Mouse (Mus musculus): ENCODE measurements around the gene Gm21149. TPM values are rescaled to one million over a fixed set of nuclear protein-coding genes. Genes with fewer than 3 reads are reported as not detected.
"Not testable (repeated sequence)": the region's sequence is repeated elsewhere in the genome, so short reads cannot be mapped to it uniquely, and the experiment has no call there.

Gene Gm21149
- not detected in 2 replicates for total RNA-seq (2021)
- long read RNA-seq, experiment 1: 0 reads
- long read RNA-seq, experiment 2: 0 reads

DNA sequence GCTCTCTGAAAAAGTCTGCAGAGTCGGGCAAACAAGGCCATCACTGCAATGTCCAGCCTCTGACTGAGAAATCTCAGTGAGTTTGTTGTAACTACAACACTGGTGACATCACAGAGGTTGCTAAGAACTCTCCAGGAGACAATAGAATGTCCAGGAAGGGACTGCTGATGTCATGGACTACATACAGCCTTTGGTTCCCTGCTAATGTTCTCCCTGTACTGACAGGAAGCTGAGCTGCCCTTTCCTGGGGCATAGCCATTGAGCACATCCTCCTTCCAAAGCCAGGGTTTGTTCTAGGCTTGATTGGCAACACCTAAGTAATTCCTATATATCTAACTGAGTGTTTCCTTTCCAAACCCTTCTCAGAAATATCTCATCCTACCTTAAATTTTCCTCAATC lies at the start of gene Gm21149:
Gm21149 (minus strand) TSS at position 101 of the 400 bp plus-strand sequence.
- not testable (repeated sequence) for DNase-seq

DNA sequence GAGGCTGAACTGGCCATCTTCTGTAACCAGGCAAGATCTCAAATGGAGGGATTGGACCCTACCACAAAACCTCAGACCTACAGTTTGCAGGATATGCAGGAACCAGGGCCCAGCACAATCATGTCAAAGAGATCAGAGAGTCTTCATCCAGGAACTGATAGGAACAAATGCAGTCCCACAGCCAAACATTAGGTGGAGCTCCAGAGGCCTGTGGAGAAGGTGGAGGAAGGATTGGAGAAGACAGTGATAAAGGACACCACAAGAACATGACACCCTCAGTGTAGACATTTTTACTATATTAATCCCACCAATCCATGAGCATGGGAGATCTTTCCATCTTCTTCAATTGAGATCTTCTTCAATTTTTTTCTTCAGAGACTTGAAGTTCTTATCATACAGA lies 46.1 kb upstream of the Gm21149 start:
- peak; percentile 27 for DNase-seq

DNA sequence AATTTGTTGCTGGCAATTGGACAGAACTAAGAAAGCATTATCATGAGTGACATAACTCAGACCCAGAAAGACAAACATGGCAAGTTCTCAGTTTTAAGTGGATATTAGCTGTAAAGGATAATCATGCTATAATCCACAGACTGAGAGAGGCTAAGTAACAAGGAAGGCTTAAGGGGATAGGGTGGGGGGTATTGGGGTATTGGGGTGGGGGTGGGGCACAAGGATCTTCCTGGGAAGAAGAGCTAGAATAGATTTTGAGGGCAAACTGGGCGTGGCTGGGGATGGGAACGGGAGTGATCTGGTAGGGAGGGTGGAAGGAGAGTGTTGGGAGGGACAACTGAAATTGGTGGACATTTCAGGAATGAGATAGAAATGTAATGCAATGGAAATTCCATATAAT lies 45.7 kb upstream of the Gm21149 start:
- not testable (repeated sequence) for DNase-seq

DNA sequence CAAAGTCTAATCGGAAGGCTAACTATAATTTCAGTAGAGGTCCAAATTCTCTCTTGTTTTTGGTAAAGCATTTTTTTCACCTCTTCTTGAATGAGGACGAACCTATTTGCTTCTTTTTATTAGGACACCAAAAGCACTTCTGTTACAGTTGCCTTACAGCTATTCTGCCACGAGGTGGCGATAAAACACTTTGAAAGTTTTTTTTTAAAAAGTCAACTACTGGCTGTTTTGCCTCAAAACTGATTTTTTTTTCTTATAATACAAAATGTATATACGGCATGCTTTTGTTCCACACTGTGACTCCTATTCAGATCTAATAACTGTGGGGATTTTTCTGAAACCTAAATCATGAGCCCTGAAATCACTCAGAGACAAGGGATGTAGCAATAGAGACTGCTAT lies 44.1 kb upstream of the Gm21149 start:
- DNase-seq: peak; percentile 25

DNA sequence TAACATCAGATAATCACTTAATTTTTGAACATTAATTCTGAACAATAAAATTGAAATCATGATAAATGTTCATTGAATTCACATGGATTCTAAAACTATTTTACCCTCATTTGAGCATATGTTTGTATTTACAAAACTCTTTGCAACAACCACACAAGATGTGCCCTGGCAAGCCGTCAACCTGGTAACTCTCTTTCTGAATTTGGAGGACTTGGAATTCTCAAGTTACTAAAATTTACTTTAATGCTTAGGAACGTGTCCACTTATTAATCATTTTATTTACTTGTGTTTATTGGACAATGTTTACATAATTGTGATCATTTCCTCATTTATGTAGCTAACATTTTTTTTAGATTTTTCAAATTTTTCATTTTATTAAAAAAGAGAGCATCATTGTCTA lies 40.8 kb upstream of the Gm21149 start:
- DNase-seq: not testable (repeated sequence)

DNA sequence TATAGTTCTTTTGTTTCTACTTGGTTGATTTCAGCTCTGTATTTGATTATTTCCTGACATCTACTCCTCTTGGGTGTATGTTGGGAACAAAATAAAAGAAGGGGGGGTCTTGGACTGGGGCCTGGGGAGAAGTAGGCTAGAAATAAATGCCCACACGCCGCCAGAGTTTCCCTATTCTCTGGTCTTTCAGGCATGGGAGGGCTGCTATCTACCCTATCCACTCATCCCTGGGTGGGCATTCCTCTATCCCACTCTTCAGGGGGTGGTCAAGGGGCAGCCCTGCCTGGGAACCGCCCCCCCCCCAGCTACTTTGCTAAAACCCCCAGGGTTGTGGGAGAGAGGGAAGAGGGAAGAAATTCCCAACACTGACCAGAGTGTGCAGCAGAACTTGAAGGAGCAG lies 35.9 kb upstream of the Gm21149 start:
- DNase-seq: not testable (repeated sequence)

DNA sequence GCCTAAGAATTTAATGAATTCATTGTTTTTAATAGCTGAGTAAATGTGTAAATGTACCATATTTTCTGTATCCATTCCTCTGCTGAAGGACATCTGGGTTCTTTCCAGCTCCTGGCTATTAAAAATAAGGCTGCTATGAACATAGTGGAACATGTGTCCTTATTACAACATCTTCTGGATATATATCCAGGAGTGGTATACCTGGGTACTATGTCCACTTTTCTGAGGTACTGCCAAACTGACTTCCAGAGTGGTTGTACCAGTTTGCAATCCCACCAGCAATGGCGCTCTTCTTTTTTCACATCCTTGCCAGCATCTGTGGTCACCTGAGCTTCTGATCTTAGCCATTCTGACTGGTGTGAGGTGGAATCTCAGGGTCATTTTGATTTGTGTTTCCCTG lies 33.6 kb upstream of the Gm21149 start:
- DNase-seq: not testable (repeated sequence)

DNA sequence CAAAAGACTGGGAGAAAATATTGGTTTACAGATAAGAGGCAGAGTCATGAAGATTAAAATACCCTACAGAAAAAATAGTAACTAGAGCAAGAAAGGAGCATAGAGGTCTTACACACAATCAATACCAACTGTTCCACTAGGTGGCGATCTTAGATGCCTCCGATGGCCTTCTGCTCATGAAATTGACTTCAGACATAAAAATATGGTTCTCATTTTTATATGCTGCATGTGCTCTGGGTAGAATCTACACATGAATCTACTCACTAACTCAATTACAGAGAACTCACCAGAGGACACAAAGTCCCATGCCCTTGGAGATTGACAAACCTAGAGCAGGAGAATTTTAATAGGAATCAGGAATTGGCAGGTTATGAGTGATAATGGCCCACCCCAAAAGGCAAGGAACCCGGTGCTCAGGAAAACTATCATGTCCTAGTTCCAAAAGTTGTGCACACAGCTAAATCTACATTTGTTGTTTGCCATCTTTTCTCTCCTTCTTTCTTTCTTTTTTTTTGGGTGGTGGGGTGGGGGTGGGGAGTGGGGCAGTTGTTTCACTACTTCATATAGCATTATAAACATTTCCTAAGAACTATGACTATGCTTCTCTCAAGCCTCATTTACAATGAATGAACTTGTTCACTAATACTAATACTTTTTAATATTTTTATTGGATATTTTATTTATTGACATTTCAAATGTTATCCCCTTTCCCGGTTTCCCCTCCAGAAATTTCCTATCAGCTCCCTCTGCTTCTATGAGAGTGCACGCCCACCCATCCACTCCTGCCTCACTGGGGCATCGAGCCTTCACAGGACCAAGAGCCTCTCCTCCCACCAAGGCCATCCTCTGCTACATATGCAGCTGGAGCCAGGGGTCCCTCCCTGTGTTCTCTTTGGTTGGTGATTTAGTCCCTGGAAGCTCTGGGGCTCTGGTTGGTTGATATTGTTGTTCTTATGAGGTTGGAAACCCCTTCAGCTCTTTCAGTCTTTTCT lies 32.4 kb upstream of the Gm21149 start:
- DNase-seq: peak; percentile 31

DNA sequence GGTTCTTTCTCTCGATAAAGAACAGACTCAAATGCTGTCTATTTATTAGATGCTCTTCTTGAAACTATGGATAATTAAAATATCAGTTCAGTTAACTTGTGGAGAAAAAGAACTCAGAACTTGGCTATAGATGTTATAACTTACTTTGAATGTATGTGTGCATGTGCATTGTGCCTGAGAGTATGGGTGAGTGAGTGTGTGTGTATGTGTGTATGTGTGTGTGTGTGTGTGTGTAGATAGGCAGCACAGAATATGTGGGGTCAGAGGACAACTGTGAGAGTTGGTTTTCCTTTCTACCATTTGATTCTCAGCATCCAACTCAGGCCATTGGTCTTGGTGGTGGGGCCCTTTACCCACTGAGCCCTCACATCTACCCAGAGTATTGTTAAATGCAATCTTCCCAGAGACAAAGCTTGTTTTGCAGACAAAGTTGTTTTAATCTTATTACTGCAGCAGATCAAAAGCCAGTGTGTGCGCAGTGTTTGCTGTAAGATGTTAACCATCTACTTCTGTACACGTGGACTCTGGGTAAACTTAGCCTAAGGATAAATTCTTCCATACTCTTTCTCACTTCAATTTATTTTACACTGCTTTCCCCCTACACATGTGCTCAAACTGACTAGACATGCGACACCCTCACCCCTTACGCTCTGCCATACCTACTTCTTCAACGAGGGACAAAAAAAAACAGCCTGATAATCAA lies 31.6 kb upstream of the Gm21149 start:
- not testable (repeated sequence) for DNase-seq

DNA sequence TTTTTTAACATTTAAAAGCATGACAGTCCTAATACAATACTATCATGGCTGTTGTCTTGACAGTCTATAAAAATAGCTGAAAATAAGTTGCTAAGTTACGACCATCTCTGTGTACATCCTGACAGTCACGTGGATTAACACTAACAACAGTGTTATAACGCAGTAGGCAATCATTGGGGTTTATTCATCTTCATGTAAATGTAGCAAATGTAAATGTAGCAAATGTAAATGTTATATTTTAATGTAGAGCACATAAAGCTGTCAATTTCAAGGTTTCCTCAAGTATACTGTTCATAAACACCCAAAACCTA lies 30.9 kb upstream of the Gm21149 start:
- DNase-seq: no peak

DNA sequence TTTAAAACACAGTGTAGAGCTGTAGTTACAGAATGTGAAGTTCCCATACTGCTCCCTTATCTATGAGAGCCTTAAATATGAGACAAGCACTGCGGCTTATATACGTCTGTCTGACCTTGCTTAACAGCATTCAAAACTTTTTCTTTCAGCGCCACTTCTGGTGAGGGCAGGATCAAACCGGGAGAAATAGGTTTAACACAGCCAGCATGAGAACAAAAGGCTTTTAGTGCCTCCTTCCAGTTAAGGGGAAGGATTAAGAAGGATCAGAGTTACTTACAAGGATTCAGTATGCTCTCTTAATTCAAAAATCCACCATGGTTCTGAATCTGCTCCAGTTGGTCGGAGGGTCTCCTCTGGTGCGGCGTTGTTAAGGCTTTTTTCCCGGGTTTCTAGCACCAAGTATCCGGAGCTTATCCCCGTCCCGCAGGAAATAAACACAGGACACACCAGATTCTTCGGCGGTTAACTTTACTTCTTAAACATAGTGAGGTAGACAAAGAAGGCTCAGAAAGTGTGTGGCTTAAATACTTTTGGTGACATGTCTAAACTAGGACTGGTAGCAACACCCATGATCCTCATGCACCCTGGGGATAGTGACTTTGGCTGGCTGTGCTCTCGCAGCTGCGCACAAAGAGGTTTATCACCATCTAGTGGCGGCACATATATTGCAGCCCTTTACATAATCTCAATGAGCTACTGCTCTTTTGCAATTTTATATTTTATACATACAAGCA lies 30.4 kb upstream of the Gm21149 start:
- peak; percentile 50 for DNase-seq

DNA sequence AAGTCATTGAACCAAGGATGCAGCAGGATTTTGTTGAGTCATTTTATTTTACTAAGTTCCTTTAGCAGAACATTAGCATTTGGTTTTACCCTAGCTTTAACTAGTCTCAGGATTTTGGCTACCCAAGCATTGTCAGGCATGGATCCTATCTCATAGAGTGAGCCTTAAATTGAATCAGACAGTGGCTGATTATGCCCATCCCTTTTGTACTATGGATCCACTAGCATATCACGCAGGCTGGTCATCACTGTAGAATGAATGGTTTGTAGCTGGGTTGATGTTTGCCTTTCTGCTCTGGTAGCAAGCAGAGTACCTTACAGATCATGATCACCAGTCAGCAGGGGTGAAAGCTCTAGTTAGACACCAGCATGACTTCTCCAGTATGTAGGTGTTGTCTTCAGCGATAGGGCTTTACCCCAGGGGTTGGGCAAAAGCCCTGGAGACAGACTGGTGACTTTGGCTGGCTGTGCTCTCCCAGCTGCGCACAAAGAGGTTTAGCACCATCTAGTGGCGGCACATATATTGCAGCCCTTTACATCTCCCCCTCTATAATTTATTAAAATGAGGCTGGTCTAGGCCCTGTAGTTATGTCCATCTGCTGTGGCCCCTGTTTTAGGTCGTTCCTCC lies 22.6 kb upstream of the Gm21149 start:
- DNase-seq: peak; percentile 60

DNA sequence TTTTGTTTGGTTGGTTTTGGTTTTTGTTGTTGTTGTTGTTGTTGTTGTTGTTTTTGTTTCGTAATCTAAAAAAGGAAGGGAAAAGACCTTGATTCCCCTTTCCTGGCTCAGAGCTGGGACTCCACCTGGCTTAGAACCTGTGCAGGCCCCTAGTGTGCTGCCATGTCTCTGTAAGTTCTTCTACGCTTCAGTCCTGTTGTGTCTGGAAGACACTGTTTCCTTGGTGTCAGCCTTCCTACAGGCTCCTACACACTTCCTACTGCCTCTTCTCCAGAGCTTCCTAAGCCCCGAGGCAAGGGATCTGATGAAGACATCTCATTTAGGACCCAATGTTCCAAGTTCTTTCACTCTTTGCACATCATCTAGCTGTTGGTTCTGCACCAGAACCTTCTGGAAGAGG lies 22.0 kb upstream of the Gm21149 start:
- DNase-seq: not testable (repeated sequence)

DNA sequence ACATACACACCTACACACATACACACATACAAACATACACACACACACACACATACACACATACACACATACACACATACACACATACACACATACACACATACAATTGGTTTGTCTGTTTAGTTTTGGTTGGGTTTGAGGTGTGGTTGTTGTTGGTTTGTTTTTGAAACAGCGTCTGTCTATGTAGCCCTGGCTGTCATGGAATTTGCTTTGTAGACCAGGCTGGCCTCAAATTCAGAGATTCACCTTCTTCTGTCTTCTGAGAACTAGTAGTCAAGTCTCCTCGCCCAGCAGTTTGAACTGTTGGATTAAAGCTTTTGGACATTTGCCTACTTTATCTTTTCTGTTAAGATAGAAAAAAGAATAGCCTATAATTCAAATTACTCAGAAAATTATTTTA lies 14.6 kb upstream of the Gm21149 start:
- DNase-seq: not testable (repeated sequence)

DNA sequence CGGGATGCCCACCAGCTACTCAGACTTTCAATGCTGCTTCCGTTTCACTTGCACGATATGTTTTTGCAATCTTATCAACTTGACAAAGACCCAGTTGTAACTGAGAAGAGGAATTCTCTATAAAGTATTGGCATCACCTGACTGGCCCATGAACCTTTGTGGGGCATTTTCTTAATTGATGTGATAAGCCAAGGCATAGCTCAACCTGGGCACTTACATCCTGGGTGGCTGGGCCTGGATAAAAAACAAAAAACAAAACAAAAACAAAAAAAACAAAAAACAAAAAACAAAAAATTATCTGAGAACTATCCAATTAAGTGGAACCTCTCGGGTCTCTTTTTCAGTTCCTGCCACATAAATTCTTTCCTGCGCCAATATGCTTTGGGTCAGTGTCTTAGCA lies 12.4 kb upstream of the Gm21149 start:
- no peak for DNase-seq

DNA sequence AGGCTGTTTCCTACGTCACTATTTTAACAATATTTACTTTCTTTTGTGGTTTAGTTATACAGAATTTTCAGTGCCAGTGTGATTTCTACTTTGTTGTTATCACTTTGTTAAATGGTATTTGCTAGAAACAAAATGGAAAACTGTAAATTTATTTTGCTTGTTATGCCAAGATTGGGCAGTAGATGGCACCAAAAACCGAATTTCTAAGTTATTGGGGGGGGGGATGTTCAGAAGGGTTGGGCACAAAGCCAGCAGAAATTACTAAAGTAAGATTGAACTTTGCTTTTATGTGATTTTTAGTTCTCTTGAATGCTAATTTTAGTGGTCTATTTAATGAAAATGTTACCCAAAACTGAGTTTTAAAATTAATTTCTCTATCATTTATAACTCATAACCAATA lies 8.3 kb upstream of the Gm21149 start:
- DNase-seq: peak; percentile 8

DNA sequence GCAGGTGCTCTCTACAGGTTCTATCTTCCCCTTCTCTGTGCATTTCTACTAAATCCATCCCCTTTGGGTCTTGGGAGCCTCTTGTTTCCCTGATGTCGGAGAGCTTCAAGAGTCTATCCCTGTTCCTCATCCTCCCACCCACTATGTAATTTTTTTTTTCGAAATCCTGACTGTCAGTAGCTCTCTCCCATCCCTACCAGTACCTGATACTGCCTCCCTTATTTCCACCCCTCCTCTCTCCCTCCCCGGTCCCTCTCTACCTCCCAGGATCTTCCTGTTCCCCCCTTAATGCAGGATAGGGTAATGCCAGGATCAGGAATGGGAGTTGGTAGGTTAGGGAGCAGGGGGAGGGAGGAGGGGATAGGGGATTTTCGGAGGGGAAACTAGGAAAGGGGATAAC lies 7.3 kb upstream of the Gm21149 start:
- not testable (repeated sequence) for DNase-seq

DNA sequence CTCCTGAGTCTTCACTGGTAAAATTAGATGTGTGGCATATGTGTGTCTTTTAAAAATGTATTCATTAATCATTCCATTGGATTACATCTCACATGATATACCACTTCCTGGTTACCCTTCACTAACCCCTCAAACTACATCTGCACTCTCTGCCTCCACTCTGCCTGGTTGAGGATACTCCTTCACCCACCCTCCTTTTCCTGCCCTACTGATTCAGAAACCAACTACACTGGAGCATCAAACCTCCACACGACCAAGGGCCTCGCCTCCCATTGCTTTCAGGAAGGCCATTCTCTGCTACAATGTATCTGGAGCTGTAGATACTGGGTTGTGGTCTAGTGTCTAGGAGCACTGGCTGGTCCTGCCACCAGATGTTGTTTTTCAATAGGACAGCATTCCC lies 6.5 kb upstream of the Gm21149 start:
- peak; percentile 5 for DNase-seq

DNA sequence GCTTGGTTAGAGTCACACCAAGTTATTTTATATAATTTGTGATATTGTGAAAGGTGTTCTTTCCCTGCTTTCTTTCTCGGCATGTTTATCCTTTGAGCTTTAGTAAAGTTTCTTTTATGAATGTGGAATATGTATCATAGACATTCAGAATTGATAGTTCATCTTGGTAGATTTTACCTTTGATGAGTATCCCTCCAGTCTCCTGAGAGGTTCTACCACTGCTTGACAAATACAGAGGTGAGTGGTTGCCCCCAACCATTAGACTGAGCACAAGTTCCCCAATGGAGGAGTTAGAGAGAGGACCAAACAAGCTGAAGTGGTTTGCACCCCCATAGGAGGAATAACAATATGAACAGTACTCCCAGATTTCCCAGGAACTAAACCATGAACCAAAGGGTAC lies 6.2 kb downstream of the Gm21149 start:
- DNase-seq: not testable (repeated sequence)

DNA sequence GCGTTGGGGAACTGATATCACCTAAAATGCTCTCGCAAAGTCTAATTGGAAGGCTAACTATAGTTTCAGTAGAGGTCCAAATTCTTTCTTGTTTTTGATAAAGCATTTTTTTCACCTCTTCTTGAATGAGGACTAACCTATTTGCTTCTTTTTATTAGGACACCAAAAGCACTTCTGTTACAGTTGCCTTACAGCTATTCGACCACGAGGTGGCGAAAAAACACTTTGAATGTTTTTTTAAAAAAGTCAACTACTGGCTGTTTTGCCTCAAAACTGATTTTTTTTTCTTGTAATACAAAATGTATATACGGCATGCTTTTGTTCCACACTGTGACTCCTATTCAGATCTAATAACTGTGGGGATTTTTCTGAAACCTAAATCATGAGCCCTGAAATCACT lies 8.6 kb downstream of the Gm21149 start:
- DNase-seq: not testable (repeated sequence)

DNA sequence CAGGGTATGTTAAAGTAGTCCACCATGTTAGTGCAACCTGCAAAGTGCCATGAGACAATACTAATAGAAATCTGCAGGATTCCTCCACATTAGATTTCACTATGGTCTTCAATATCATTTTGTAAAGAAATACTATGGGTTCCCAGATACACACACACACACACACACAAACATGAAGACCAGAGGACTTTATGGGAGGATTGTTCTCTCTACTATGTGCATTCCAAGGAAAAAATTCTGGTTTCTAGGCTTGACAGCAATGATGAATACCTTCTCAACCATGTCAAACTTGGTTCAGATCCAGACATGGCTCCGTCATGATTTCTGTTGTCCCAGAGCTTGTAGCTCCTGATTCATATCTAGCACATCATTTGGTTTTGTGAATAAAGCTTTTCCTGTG lies 10.1 kb downstream of the Gm21149 start:
- DNase-seq: not testable (repeated sequence)

DNA sequence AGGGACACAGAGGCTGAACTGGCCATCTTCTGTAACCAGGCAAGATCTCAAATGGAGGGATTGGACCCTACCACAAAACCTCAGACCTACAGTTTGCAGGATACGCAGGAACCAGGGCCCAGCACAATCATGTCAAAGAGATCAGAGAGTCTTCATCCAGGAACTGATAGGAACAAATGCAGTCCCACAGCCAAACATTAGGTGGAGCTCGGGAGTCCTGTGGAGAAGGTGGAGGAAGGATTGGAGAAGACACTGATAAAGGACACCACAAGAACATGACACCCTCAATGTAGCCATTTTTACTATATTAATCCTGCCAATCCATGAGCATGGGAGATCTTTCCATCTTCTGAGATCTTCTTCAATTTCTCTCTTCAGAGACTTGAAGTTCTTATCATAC lies 12.8 kb downstream of the Gm21149 start:
- DNase-seq: peak; percentile 56

Measured in adrenal gland, postnatal 14 days (tissue).